Mouse (Mus musculus): Measurements from ENCODE around the gene Lyrm1.

Gene Lyrm1

DNA sequence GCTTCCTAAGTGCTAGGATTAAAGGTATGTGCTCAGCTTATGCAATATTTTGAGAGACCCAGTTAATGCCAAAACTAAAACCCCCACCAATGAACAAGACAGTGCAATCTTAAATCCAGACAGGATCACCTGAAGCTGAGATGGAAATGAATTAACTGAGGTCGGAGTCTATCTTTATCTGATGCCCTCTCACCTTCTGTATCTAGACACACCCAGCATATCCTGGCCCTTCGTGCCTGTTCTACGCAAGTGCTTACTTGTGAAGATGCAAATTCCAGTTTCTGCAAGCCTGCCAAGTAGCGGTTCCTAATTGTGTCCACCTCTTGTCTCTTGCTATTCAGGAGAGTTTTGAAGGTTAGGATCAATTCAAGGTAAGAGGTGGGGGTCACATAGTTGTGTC, 69.5 kb downstream of the Lyrm1 start:
- no peak for DNase-seq (ENCODE audit: low read depth, low spot score)

GRCm38 (mm10) chr7:119965651-119966395, 70.2 kb downstream of the Lyrm1 start:
- no peak for DNase-seq (ENCODE audit: low read depth, low spot score)

DNA sequence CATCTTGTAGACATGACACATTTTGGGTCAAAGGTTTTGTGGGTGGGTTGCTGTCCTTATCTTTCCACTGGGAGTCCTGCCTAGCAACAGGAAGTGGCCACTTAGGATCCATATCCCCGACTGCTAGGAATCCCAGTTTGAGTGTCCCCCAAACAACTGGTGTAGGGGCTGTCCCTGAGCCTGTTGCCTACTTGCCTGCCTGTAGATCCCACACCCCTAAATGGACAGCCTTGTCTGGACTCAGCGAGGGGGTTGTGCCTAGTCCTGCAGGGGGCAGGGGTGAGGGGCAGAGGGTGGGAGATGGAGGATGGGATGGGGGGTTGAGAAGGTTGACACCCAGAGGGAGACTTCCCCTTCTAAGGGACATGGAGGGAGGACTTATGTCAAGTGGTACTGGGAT, 73.7 kb downstream of the Lyrm1 start:
- DNase-seq (ENCODE audit: low read depth, low spot score) = no peak

DNA sequence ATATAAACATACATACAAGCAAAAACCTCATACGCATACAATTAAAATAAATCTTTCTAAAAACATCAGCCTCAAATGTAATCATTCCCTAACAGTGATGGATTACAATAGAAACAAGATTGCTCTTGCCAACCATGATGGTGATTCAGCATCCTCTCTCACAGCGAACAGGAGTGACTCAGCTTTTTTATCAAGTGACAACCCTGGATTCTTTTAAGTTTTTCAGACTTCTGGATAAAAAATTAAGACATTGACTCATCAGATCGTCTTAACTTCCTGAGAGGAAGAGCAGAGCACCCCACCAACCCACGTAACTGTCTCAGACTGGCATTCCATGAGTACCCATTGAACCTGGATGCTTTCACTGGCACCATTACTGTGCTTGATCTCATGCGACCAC, 78.6 kb downstream of the Lyrm1 start:
- no peak for DNase-seq (ENCODE audit: low read depth, low spot score)

- no peak for DNase-seq (ENCODE audit: low read depth, low spot score)
Measured at GRCm38 (mm10) chr7:119976256-119976655, 80.6 kb downstream of the Lyrm1 start.

DNA sequence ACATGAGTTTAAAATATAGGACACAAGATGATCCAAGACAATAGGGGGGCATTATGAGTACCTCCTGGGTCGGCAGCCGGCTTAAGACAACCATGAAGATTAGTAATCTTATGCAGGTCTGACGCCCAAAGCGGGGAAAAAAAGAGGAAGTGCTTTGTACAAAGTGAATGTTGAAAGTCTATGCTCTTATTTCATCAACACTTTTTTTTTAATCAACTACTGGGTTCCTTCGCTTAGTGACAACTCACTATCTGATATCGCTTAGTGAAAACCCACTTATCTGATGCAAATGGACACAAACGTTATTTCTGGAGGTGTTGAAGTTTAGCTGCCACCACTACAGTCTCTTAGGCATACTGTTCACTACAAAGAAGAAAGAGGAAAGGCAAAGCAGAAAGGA, 81.9 kb downstream of the Lyrm1 start:
- DNase-seq (ENCODE audit: low read depth, low spot score) = no peak

GRCm38 (mm10) chr7:119978576-119978975, 82.9 kb downstream of the Lyrm1 start:
- no peak for DNase-seq (ENCODE audit: low read depth, low spot score)

DNA sequence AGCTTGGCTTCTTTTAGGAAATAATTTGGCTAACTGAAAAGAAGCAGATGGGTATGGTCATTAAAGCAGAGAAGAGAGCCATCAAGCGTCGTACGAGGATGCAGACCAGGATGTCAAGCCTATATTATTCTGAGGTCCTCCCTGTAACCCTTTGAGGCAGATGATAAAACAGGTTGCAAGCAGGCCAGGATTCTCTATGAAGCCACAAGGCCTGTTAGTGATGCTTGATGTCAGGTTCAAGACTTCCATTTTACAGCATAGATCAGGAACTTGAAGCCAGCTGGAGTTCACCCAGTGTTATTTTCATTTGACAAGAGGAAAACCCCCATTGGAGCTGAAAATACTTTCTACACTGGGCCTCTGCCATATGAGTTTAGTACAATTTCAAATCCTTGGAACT, 84.5 kb downstream of the Lyrm1 start:
- no peak for DNase-seq (ENCODE audit: low read depth, low spot score)

DNA sequence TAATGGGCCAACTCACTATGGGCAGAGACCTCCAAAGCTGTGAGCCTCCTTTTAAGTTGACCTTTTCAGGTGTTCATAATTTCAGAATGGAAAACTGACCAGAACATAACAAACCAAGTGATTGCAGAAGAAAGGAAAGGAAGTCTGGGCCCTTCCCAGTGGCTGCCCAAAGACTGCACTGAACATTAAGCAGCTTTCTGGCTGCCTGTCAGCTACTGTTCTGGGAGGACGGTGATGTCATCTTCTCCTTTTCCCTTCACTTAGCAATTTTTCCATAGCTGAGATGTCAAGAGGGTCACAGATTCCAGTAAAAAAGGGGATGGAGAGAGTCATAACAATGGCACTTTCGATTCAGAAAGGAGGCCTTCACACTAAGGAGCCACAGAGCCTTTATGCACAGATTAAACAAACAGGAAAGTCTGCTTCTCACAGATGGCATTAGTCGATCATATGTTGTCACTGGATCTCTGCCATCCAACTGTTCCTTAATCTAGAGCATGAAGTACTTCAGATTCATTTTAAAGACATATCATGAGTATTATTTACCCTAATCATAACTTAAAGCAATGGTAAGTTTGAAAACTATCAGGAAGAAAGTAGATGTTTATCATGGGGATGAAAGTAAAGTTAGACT, 89.7 kb downstream of the Lyrm1 start:
- DNase-seq (ENCODE audit: low read depth, low spot score) = no peak

DNA sequence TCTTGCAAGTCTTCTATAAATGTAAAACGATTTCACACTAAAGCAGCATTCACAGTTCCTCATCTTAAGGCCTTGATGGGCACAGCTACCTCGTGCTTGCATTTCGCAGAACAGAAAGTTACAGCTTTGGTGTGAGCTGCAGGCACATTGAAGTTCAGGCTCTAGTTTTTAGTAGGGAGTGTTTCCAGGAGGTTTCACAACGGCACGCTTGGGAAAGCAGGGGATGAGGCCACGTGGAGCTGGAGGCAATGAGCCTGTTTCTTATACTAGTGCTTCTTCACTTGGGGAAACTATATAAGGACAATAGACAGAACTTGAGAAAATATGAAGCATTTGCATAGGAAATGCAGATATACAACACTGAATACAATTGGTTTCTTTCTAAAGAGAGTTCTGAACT, 101.4 kb downstream of the Lyrm1 start:
- DNase-seq (ENCODE audit: low read depth, low spot score) = no peak

All from ES-CJ7 (cell line).